Comparison of ENCODE assay signal across 13 mouse cellular contexts in the genomic region with DNA sequence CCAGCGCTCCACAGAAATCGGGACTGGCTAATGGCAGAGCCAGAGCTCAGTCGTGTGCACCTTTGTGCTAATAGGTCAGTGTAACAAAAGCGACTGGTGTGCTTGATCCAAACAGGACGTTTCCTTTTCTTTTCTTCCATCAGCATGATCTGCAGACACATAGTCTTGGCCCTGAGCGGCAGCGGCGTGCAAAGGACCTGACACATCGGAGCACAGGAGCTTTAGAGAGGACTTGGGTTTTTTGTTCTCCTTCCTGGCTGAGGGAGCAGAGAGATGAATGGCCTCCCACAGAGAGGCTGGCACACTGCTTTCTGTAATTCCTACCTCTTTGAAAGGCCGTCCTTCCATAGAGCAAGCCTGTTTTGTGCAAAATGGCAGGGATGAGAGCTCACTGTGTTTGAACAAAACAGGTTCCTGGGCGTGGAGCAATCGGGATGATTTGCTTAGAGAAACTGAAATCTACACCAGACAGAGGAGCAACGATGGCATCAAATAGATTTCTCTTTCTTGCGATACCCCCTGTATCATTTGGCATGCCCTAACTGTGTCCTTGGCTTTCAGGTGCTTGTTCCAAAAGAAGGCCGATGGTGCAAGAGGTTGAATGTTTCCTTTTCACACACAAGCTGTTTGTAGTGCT.
DNase-seq lines count a peak whose midpoint lies in the region; ATAC-seq lines count a peak whose summit lies in the region.
"Had no signal": no experiment of that assay in that cellular context is flagged by ENCODE, and none has a peak within 500 bp of the region (broad histone marks: within the 10 kb centered on the region; RNA-seq: fewer than 3 reads in every experiment).

No protein-coding gene starts in this region.

- H3K4me2 ChIP-seq in hindbrain, embryonic 11.5 days (replicated peaks; ENCODE audit: low read depth, low read length) = no peak overlapping the region; the same call in 1 of the 2 replicates
- peak overlapping the region; percentile 36 for H3K4me2 ChIP-seq in neural tube, embryonic 12.5 days (replicated peaks)
- H3K4me2 ChIP-seq: embryonic facial prominence, embryonic 15.5 days had no signal

- no peaks in the 10 kb centered on the region for H3K27me3 ChIP-seq in hindbrain, embryonic 11.5 days (ENCODE audit: control insufficient read depth, insufficient read depth, low read length)
- H3K27me3 ChIP-seq in neural tube, embryonic 12.5 days (replicated peaks) = no peaks in the 10 kb centered on the region
- H3K27me3 ChIP-seq: embryonic facial prominence, embryonic 15.5 days had no signal

- H3K27ac ChIP-seq in hindbrain, embryonic 11.5 days (ENCODE audit: low read depth, low read length) = 0 out of 2 replicates have a peak overlapping the region, but pooled peaks have one; percentile 47
- peak overlapping the region; percentile 37; the same call in 1 of the 2 replicates for H3K27ac ChIP-seq in neural tube, embryonic 12.5 days
- H3K27ac ChIP-seq: embryonic facial prominence, embryonic 15.5 days; macrophage had no signal

- H3K36me3 ChIP-seq in hindbrain, embryonic 11.5 days (ENCODE audit: control insufficient read depth, insufficient read depth, low read length) = no peaks in the 10 kb centered on the region
- H3K36me3 ChIP-seq in neural tube, embryonic 12.5 days = no peaks in the 10 kb centered on the region

- no peak for ATAC-seq in hindbrain, embryonic 11.5 days (ENCODE audit: low FRiP score)
- ATAC-seq in neural tube, embryonic 12.5 days (ENCODE audit: low FRiP score, low read depth) = peak; percentile 49

- no peak overlapping the region for H3K4me3 ChIP-seq in hindbrain, embryonic 11.5 days (ENCODE audit: low read depth, low read length)
- H3K4me3 ChIP-seq in neural tube, embryonic 12.5 days = no peak overlapping the region
- H3K4me3 ChIP-seq: embryonic facial prominence, embryonic 15.5 days had no signal

- DNase-seq in layer of hippocampus, postnatal 10 days (ENCODE audit: low spot score in 2 of 2) = peak; percentile 37 to 54
- no peak for DNase-seq in layer of hippocampus, adult 9-10 months (ENCODE audit: low spot score)
- DNase-seq in cerebellum, postnatal 36 days = peak; percentile 51 to 57
- peak; percentile 34 for DNase-seq in hindbrain, embryonic 11.5 days (ENCODE audit: low spot score)
- no peak for DNase-seq in frontal cortex, postnatal 25 days (ENCODE audit: low spot score in 2 of 2)
- DNase-seq in gastrocnemius, postnatal 10 days = no peak
- DNase-seq in lung, postnatal 14 days = no peak
- DNase-seq: heart, postnatal 14 days; kidney, postnatal 4 days; liver had no signal

- 38% methylated on average over 15 of the region's 15 CpGs for WGBS in hindbrain, embryonic 11.5 days
- 25% methylated on average over 15 of the region's 15 CpGs for WGBS in neural tube, embryonic 12.5 days

- peaks cover 6% of the 10 kb centered on the region; the same call in 1 of the 2 replicates for H3K4me1 ChIP-seq in hindbrain, embryonic 11.5 days (replicated peaks; ENCODE audit: control insufficient read depth, insufficient read depth, low read length)
- peaks cover 40% of the 10 kb centered on the region for H3K4me1 ChIP-seq in neural tube, embryonic 12.5 days

- peak overlapping the region; percentile 47; the same call in 1 of the 2 replicates for H3K9ac ChIP-seq in hindbrain, embryonic 11.5 days (ENCODE audit: low read depth, low read length)
- H3K9ac ChIP-seq in neural tube, embryonic 12.5 days = 0 out of 2 replicates have a peak overlapping the region, but pooled peaks have one; percentile 21
- H3K9ac ChIP-seq: embryonic facial prominence, embryonic 15.5 days had no signal

- H3K9me3 ChIP-seq in hindbrain, embryonic 11.5 days (ENCODE audit: control insufficient read depth, low read length) = no peaks in the 10 kb centered on the region
- no peaks in the 10 kb centered on the region for H3K9me3 ChIP-seq in neural tube, embryonic 12.5 days
- H3K9me3 ChIP-seq: embryonic facial prominence, embryonic 15.5 days had no signal

Comparison
In these comparisons a context has a peak if more than half of its experiments do, and no peak if none do; other contexts are left out.
1. DNase-seq: peak in layer of hippocampus, postnatal 10 days (2 of 2), cerebellum, postnatal 36 days (2 of 2) and hindbrain, embryonic 11.5 days (single experiment); none in layer of hippocampus, adult 9-10 months (single experiment), frontal cortex, postnatal 25 days (0 of 2), gastrocnemius, postnatal 10 days (single experiment) and lung, postnatal 14 days (single experiment).